Mouse (Mus musculus): ENCODE data around the gene Sub1. TPM values are rescaled to one million over a fixed set of nuclear protein-coding genes. Genes with fewer than 3 reads are reported as not detected.

The Sub1 gene
- total RNA-seq, 2 experiments from 2014 or later: 370 to 614 TPM

GRCm38 (mm10) chr15:11975836-11976235, 20.9 kb downstream of the Sub1 start:
- ATAC-seq (replicated peaks; ENCODE audit: low FRiP score, low TSS enrichment, poor library complexity, severe bottlenecking): no peak

GRCm38 (mm10) chr15:11971854-11972420, 24.8 kb downstream of the Sub1 start:
- peak; percentile 95 for ATAC-seq (replicated peaks; ENCODE audit: low FRiP score, low TSS enrichment, poor library complexity, severe bottlenecking)

GRCm38 (mm10) chr15:11970621-11971020, 26.2 kb downstream of the Sub1 start:
- ATAC-seq (replicated peaks; ENCODE audit: low FRiP score, low TSS enrichment, poor library complexity, severe bottlenecking): no peak

- no peak for ATAC-seq (replicated peaks; ENCODE audit: low FRiP score, low TSS enrichment, poor library complexity, severe bottlenecking)
Observed at GRCm38 (mm10) chr15:11968851-11969250, 27.9 kb downstream of the Sub1 start.

GRCm38 (mm10) chr15:11966367-11966766, 30.4 kb downstream of the Sub1 start:
- 0 out of 2 replicates have a peak, but pooled peaks have one; percentile 37 for ATAC-seq (replicated peaks; ENCODE audit: low FRiP score, low TSS enrichment, poor library complexity, severe bottlenecking)

- ATAC-seq (replicated peaks; ENCODE audit: low FRiP score, low TSS enrichment, poor library complexity, severe bottlenecking): no peak
Observed at GRCm38 (mm10) chr15:11965201-11965845, 31.5 kb downstream of the Sub1 start.

GRCm38 (mm10) chr15:11963791-11964525, 32.8 kb downstream of the Sub1 start:
- no peak for ATAC-seq (replicated peaks; ENCODE audit: low FRiP score, low TSS enrichment, poor library complexity, severe bottlenecking)

GRCm38 (mm10) chr15:11959716-11960115, 37.1 kb downstream of the Sub1 start:
- ATAC-seq (replicated peaks; ENCODE audit: low FRiP score, low TSS enrichment, poor library complexity, severe bottlenecking): no peak

- no peak for ATAC-seq (replicated peaks; ENCODE audit: low FRiP score, low TSS enrichment, poor library complexity, severe bottlenecking)
Observed at GRCm38 (mm10) chr15:11956129-11956528, 40.7 kb downstream of the Sub1 start.

GRCm38 (mm10) chr15:11954190-11954589, 42.6 kb downstream of the Sub1 start:
- ATAC-seq (replicated peaks; ENCODE audit: low FRiP score, low TSS enrichment, poor library complexity, severe bottlenecking): no peak

GRCm38 (mm10) chr15:11952159-11952558, 44.6 kb downstream of the Sub1 start:
- no peak for ATAC-seq (replicated peaks; ENCODE audit: low FRiP score, low TSS enrichment, poor library complexity, severe bottlenecking)

- ATAC-seq (replicated peaks; ENCODE audit: low FRiP score, low TSS enrichment, poor library complexity, severe bottlenecking): no peak
Observed at GRCm38 (mm10) chr15:11951181-11951580, 45.6 kb downstream of the Sub1 start.

- ATAC-seq (replicated peaks; ENCODE audit: low FRiP score, low TSS enrichment, poor library complexity, severe bottlenecking): no peak
Observed at GRCm38 (mm10) chr15:11950144-11950543, 46.6 kb downstream of the Sub1 start.

GRCm38 (mm10) chr15:11949490-11949889, 47.3 kb downstream of the Sub1 start:
- no peak for ATAC-seq (replicated peaks; ENCODE audit: low FRiP score, low TSS enrichment, poor library complexity, severe bottlenecking)

GRCm38 (mm10) chr15:11940855-11941254, 55.9 kb downstream of the Sub1 start:
- no peak for ATAC-seq (replicated peaks; ENCODE audit: low FRiP score, low TSS enrichment, poor library complexity, severe bottlenecking)

Other genes with a start within 250 kb of the Sub1 start
- not detected in 2 replicates for gene Npr3, start 89.7 kb downstream of the Sub1 start, total RNA-seq (2014; fragmentation: Nextera tagmentation)
- not detected in 2 replicates for gene Npr3, start 89.7 kb downstream of the Sub1 start, total RNA-seq (2017)
- 100 and 123 TPM in 2 replicates for gene Zfr, start 120.8 kb upstream of the Sub1 start, total RNA-seq (2014; fragmentation: Nextera tagmentation)
- 61.9 and 71.9 TPM in 2 replicates for gene Zfr, start 120.8 kb upstream of the Sub1 start, total RNA-seq (2017)
- gene Mtmr12, start 208.0 kb upstream of the Sub1 start, total RNA-seq (2014; fragmentation: Nextera tagmentation): 15.7 and 19.6 TPM in 2 replicates
- gene Mtmr12, start 208.0 kb upstream of the Sub1 start, total RNA-seq (2017): 12.2 and 21.9 TPM in 2 replicates